Mouse (Mus musculus) liver, postnatal 0 days (tissue): ENCODE measurements around the gene Btbd9.

Experiments
- CTCF ChIP-seq: sonication (generic); IDR thresholded peaks from 2 replicates; pipeline ENCODE4 v1.5.1; 2016; ENCODE audit warnings: antibody characterized with exemption, low read depth
- EP300 ChIP-seq: IDR thresholded peaks from 2 replicates; pipeline ENCODE4 v1.6.1; 2016; ENCODE audit warnings: antibody characterized with exemption, low read depth, mild to moderate bottlenecking

DNA sequence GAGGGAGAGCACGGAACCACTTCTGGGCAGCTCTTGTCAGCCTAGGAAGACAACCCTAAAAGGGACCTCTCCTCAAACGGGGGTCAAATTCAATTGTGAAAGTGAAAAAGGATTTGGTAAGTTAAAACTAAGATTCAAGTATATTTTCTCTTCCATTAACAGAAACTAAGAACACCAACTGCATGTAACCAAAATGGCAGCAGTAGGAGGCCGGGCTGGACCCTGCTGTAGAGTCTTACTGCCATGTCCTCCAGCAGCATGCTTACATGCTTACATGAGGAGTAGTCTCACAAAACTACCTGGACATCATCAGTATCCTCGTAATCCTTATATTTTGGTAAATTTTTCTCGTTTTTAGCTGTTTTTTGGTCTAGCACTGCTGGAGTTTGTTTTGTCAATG lies 86.2 kb downstream of the Btbd9 start:
- TF ChIP-seq CTCF (no peak), EP300 (no peak)
